Mouse (Mus musculus): ENCODE results near the gene Cisd3.
"Not testable (repeated sequence)": the region's sequence is repeated elsewhere in the genome, so short reads cannot be mapped to it uniquely, and the experiment has no call there.

Cisd3 gene

DNA sequence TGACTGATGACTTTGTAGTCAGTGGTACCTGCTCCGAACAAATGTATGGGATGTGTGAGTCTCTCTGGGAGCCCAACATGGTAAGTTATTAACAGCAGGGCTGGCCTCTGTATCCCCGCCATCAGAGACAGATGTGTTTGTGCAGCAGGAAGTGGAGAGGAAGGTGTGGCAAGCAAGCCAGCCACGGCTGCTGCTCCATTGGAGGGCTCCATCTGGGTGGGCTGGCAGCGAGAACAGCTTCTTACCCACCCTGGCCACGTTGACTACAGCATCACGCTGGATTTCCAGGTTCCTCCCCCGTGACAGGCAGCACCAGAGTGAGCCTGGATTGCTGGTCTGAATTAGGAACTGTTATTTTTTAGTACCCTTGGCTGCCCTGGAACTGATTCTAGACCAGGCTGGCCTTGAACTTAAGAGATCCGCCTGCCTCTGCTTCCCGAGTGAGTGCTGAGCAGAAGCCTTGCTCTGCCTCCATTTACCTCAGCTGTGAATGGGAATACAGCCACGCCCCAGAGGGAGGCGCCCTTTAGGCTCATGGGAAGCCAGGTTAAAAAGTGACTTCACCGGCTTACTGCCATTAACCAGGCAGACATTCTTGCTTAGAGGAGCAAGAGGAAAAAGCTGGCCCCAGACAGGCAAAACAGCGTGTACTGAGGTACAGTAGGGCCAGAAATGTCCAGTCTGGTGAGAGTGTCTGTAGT lies 25.7 kb downstream of the Cisd3 start:
- DNase-seq (ENCODE audit: low spot score in 2 of 2) = no peak

DNA sequence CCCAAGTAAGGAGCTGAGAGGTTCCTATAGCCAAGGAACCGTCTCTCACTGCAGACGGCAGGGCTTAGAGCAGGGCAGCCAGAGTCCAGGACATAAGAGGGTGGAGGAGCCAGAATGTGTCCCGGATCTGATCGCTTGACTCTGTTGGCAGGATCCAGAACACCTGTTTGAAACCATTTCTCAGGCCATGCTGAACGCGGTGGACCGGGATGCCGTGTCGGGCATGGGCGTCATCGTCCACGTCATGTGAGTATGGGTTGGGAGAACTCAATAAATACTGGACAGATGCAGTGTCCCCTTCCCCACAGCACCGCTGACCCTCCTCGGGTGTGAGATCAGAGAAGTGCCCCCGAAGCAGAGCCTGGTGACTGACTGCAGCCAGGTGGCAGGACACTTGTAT lies 26.7 kb downstream of the Cisd3 start:
- DNase-seq (ENCODE audit: low spot score in 2 of 2) = no peak

DNA sequence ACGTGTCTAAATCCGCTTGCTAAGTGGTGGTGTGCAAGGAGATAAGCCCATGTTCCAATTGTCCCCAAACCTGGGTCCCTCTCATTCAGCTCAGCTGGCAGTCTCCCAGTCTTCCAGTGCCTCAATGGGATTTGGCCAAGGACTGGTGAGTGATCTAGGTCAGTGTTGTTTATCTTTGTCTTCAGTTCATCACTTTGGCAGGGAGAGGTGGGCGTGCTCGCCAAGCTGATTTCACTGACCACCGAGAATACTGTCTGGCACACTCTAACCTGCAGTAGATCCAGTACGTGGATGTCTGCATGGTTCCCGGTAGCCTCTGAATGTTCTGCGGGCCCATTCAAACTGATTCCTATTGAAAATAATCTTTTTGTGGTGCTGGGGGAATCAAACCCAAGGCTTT lies 28.3 kb downstream of the Cisd3 start:
- DNase-seq (ENCODE audit: low spot score in 2 of 2) = no peak

DNA sequence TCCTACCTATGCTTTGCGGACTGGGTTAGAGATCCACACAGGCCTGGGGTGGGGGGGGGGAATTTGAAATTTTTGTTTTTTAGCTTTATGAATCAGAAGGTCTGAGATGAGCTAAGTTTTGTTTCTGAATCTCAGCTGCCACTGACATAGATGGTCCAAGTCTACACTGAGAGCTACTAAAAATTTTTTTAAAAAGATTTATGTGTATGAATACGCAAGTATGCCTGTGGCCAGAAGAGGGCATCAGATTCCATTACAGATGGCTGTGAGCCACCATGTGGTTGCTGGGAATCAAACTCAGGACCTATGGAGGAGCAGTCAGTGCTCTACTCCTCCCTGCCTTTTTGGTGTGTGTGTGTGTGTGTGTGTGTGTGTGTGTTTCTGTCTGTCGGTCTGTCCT lies 28.7 kb downstream of the Cisd3 start:
- no peak for DNase-seq (ENCODE audit: low spot score in 2 of 2)

DNA sequence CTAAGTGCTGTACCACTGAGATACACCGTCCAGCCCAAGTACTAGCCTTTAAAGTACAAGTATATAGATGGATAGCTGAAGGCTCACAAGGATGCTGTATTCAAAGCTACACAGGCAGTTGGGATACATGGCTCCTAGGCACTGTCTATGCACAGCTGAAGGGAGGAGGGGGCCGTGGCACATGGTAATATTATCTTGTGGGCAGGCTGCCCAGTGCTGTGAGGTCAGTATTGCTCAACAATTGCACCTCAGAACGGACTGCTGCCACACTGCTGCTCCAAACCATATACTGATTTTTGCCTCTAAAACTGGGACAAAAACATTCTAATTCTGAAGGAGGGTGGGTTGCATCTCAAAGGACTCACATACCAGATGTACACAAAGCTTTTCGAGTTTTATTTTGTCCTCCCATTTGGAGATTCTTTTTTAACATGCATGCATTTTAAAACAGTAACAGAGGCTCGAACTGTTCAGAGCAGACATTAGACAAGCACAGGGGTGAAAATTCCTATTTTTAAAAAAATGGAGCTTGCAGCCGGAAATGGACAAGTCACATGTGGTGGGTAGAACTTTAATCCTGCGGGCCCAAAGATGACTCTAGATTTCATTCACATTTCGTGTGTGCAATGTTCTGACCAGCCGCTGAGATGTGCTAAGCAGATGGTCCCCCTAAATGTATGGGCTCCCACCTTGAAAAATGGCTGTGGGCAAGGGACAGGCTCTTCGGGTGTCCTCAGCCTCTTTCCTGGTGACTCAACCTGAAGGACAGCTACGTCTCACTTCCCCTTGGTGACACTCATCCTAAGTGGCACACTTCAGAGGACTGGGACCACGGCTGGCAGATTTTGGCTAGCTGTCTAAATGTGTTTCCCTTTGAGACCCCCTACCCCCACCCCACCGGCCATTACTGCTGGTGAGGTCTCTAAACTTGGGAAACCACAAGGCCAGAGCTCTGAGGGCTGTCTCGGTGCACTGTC lies 29.4 kb downstream of the Cisd3 start:
- no peak for DNase-seq (ENCODE audit: low spot score in 2 of 2)

DNA sequence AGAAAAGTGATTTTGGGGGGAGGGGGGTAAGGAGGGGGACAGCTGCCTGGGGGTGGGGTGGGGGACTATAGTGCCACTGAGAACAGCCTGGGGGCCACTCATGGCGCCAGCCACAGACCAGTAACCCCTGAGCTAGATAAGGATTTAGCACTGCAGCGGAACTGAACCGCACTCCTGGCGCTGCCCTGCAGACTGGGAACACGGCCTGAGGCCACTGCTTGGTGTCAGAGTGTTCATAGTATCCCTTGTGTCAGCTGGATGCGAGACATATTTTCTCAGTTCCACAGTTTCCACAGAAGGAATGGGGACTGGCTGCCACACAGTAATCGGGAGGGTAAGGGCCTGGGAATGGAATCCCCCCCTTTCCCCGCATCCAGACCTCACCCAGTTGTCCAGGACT lies 30.4 kb downstream of the Cisd3 start:
- no peak for DNase-seq (ENCODE audit: low spot score in 2 of 2)

DNA sequence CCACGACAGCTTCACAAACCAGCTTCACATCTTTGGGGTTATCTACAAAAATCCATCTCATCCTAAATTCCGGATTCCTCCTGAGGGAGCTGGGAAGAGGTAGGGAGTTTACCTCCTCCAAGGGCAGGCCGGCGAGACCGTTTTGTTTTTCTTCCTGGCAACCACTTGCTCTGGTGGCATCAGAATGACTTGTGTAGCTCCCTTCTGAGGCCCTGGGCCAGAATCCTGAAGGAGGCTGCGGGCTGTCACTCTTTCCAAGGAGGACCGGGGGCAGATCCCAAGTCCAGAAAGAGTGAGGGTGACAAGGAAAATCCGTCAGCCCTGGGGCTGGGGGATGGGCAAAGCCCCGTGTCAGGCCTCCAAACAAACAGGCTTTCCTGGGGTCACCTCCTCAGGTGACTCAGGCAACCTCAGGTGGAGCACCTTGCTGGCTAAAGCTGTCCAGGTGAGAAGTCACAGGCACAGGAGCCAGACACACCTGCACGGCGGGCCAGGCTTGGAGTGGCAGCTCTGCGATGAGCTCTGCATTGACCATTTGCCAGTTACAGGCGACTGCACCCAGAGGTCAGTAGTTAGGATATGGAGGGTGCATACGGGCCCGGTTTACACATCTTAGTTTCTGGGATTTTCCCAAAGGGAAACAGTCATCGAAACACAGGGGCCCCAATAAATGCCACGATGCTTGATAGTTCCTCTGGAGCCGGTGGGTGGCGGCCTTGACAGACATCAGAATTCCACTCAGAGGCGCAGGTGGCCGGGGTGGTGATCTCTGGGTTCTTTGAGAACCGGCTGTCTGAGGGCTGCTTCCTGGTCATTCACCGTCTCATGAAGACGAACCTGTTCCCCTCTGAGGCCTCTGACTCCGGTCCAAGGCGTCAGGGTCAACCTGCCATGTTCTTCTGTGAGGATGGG lies 32.0 kb downstream of the Cisd3 start:
- no peak for DNase-seq (ENCODE audit: low spot score in 2 of 2)

DNA sequence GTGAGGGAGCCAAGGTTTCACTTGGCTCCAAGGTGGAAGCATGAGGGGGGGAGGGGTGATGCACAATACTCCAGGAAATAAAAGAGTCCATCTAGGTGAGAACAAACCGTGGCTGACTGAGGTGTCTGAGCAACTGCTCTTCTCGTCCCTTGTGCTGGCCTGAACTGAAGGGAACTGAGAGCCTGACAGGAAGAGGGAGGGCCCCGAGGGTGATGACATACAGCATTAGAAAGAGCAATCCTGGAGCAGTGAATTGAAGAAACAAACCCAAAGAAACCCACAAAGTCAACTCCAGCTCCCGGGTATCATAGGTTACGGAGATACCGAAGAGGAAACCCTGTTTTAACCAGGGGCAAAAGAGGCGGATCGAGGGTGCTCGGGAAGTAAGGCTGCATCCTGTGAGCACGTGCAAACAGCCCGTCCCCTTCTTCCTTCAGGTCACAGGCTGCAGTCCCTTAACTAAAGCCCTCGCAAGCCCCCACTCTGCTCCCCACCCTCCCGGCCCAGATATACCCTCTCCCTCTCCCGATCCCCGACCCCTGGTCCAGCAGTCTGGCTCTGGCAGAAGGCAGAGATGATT lies 32.7 kb downstream of the Cisd3 start:
- DNase-seq (ENCODE audit: low spot score in 2 of 2) = no peak

DNA sequence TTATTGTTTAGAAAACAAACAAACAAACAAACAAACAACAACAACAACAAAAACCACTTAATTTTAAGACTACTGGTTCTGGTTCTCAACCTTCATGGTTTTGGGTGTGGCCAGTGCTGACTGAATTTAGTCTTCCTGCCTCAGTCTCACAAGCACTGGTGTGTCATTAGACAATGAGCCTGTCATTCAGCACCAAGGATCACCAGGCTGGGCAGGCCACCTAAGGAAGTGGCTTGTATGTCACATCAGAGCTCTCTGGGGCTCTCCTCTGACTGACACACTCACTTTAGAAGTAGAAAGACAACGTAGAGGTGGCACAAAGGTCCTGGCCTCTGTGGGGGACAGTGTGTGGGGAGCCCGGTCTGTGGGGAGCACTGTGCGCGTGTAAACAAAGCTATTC lies 33.4 kb downstream of the Cisd3 start:
- no peak for DNase-seq (ENCODE audit: low spot score in 2 of 2)

DNA sequence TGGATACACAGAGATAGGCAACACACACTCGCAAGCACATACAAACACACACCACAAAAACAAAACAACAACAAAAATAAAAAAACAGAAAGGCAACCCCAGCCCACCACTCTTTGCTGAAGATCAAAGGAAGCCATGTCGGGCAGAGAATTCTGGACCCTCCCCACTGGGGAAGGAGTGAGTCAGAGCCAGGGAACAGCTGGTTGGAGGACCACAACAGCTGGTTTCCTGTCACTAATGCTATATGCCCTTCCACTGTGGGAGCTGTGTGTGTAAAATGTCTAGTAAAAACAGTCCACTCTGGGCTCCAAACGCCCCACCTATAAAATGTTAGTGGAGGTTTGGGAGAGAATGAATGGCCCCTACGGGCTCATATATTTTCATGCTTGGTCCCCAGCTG lies 35.7 kb downstream of the Cisd3 start:
- DNase-seq (ENCODE audit: low spot score in 2 of 2) = no peak

DNA sequence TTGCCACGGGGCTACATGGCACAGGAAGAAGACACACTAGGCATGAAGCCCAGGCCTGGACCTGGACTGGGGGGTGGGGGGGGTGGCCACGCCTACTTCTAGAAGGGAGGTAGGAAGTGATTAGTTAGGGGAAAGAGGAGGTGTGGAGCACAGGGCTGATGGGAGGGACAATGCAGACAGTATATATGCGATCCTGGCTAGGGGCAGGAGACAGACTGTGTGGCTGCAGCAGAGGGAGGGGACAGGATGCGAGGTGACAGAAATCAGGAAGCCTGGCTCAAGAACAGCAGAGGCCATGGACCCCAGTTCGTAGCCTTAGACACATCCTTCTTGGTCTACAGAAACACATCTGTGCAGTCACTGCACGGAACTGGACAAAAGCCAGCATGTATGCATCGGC lies 38.1 kb downstream of the Cisd3 start:
- no peak for DNase-seq (ENCODE audit: low spot score in 2 of 2)

DNA sequence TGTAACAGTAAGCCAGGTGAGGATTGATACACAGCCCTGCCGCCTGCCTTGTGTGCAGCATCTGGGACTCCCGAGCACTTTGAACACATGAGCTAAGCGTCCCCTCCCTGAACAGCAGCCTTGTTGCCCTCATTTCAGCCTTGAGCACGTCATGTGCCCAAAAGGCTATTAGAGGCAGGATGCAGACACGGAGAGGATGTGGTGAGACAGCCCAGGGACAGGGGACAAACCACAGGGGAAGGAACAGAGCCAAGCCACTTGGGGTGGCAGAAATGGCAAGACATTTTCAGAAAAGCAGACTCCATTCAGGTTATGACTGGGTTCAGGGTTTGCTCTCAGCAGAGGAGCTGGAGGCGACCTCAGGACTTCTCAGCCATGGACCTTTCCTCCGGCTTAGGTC lies 42.7 kb downstream of the Cisd3 start:
- no peak for DNase-seq (ENCODE audit: low spot score in 2 of 2)

DNA sequence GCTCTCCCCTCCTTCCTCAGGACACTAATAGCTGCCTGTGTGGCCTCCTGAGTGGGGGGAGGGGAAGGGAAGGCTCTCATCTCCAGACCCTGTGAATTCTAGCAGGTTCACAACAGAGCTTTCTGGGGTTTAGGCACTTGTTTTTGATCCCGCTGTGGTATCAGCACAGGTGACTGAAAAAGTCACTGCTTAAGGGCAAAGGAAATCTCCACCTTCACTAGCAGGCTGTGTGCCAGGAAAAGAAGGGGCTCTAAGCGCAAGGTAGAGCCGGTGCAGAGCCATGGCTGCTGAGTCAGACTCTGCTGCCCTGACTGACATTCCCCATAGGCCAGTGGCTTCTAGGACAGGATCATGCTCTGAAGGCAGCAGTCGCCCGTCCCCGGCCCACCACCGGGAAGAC lies 43.1 kb downstream of the Cisd3 start:
- DNase-seq (ENCODE audit: low spot score in 2 of 2) = no peak

DNA sequence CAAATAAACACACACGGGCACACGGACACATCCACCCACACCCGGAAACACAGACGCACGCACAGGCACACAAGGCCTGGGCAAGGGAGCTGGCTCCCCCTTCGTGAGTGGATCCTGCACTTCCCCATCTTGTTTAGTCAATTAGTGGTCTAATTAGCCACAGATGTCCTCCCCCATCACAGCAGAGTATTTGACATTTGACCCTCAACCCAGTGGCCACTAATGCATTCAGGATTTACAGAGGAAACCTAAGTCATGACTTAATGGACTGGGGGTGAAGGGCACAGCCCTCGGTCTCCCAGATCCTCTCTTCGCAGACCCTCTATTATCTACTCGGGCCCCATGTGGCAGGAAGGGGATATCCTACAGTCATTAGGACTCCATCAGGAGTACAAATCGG lies 48.1 kb downstream of the Cisd3 start:
- DNase-seq (ENCODE audit: low spot score in 2 of 2) = no peak

DNA sequence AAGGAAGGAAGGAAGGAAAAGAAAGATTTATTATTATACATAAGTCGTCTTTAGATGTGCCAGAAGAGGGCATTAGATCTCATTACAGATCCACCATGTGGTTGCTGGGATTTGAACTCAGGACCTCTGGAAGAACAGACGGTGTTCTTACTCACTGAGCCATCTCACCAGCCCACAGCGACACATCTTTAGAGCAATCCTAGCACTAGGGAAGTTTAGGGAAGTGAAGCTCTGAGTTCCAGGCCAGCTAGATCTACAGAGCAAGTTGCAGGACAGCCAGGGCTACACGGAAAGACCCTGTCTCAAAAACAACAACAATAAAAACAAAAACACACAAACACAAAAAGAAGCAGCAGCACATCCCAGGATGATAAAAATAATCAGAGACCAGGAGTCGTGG lies 49.2 kb downstream of the Cisd3 start:
- DNase-seq (ENCODE audit: low spot score in 2 of 2) = not testable (repeated sequence)

DNA sequence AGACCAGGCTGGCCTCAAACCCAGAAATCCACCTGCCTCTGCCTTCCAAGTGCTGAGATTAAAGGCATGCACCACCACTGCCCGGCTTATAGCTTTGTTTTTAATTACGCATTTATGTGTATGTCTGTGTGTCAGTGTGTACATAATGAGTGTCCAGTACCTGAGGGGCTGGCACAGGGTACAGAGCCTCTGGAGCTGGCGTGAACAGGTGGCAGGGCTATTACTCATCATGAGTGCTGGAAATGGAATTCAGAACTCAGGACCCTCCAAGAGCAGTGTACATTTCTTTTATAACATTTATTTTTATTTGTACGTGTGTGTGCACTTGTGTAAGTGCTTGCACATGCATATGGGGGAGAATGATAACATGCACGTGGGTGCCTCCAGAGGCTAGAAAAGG lies 51.0 kb downstream of the Cisd3 start:
- DNase-seq (ENCODE audit: low spot score in 2 of 2) = no peak

DNA sequence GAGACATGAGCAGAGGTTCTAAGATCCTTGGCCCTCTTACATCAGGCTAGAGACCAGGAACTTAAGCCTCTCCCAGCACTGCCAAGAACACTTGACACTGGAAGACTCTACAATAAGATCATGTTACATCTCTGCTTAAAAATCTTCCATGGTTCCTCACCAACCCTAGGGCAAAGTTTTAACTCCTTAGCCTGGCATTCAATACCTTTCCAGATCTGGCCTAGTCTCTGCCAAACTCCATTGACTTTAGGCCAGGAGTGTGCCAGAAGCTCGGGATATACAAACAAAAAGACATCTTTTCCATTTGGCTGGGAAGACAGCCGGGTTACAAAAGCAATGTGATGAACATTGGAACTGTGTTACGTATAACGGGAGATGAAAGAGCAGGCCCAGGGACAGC lies 52.0 kb downstream of the Cisd3 start:
- DNase-seq (ENCODE audit: low spot score in 2 of 2) = no peak
